Mouse (Mus musculus) activated CD4-positive, CD25-positive, alpha-beta regulatory T cell, adult 4 months (primary cell): ENCODE results near the gene Eea1. TPM values are rescaled to one million over a fixed set of nuclear protein-coding genes. Genes with fewer than 3 reads are reported as not detected.

Experiments
- ATAC-seq: one replicate; pipeline ENCODE4 v1.8.0; 2017
- polyA plus RNA-seq, 2 experiments: library from polyadenylated mRNA; unstranded; fragments of 100-300 nt; shearing (Covaris generic); gene quantifications; one replicate each; pipeline ENCODE4 v1.2.1; 2017

Eea1 gene
- polyA plus RNA-seq, 2 experiments from 2014 or later, result 23.2 to 26.6 TPM

GRCm38 (mm10) chr10:96074386-96074785, 133.9 kb downstream of the Eea1 start:
- ATAC-seq, result no peak

- no peak for ATAC-seq
Measured at GRCm38 (mm10) chr10:96075403-96075802, 135.0 kb downstream of the Eea1 start.

- no peak for ATAC-seq
Measured at GRCm38 (mm10) chr10:96075880-96076279, 135.4 kb downstream of the Eea1 start.

GRCm38 (mm10) chr10:96076461-96076860, 136.0 kb downstream of the Eea1 start:
- ATAC-seq, result no peak

GRCm38 (mm10) chr10:96077480-96078066, 137.1 kb downstream of the Eea1 start:
- ATAC-seq, result peak; percentile 100

GRCm38 (mm10) chr10:96079823-96080222, 139.4 kb downstream of the Eea1 start:
- ATAC-seq, result no peak

- no peak for ATAC-seq
Measured at GRCm38 (mm10) chr10:96080440-96081381, 140.3 kb downstream of the Eea1 start.

GRCm38 (mm10) chr10:96082203-96082602, 141.8 kb downstream of the Eea1 start:
- no peak for ATAC-seq

- no peak for ATAC-seq
Measured at GRCm38 (mm10) chr10:96089744-96090143, 149.3 kb downstream of the Eea1 start.

GRCm38 (mm10) chr10:96090388-96090787, 149.9 kb downstream of the Eea1 start:
- ATAC-seq, result no peak

- peak; percentile 23 for ATAC-seq
Measured at GRCm38 (mm10) chr10:96093890-96094531, 153.6 kb downstream of the Eea1 start.

- ATAC-seq, result no peak
Measured at GRCm38 (mm10) chr10:96094559-96094958, 154.1 kb downstream of the Eea1 start.

Other genes with a start within 250 kb of the Eea1 start
- not detected for gene Gm33543, start 97.7 kb upstream of the Eea1 start, polyA plus RNA-seq
- 1 to 10 TPM in 1 of 2 experiments, not detected in 1; 1.5 TPM for gene Gm5426, start 196.0 kb downstream of the Eea1 start, polyA plus RNA-seq